Mouse (Mus musculus) gastrocnemius, adult 8-10 months (tissue): ENCODE measurements at regions not wholly inside any gene's neighbourhood (a gene's known extent, or its start where the extent isn't known, plus 50 kb on each side); places are given as distances from the start of the nearest gene placed in this dataset.
A peak's percentile ranks its signal among the peaks of the same experiment; 100 is the strongest.
"Not testable (repeated sequence)": the region's sequence is repeated elsewhere in the genome, so short reads cannot be mapped to it uniquely, and the experiment has no call there.

Experiments used
- DNase-seq, 2 experiments: peaks; one replicate each; pipeline ENCODE4 v3.0.0; 2022; ENCODE audit warnings: low spot score in 2 of 2

- DNase-seq, result no peak
These were observed 133.0 kb upstream of the Plcb4 start for GRCm38 (mm10) chr2:135525779-135526178.

GRCm38 (mm10) chr2:135529619-135530018 lies 129.2 kb upstream of the Plcb4 start:
- no peak for DNase-seq

GRCm38 (mm10) chr2:135536303-135536871 lies 122.4 kb upstream of the Plcb4 start:
- no peak for DNase-seq

GRCm38 (mm10) chr2:135538022-135538421 lies 120.8 kb upstream of the Plcb4 start:
- DNase-seq, result no peak

DNA sequence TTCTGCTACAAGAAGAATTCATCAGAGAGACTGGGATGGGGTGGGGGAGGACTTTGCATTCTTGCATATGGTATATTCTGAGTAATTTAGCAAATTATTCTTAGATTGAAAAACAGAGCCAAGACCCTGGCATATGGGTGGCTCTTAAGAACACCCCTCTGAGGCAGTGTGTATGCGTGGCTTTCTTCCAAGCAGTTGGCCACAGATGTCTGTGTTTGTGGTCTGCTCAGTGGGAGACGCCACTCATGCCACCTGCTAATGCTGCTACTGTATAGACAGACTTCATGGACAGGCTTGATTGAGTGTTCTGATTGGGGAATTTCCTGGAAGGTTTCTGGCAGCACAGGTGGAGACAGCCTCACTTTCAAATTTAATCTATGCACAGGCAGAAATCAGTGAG lies 117.8 kb upstream of the Plcb4 start:
- no peak for DNase-seq

DNA sequence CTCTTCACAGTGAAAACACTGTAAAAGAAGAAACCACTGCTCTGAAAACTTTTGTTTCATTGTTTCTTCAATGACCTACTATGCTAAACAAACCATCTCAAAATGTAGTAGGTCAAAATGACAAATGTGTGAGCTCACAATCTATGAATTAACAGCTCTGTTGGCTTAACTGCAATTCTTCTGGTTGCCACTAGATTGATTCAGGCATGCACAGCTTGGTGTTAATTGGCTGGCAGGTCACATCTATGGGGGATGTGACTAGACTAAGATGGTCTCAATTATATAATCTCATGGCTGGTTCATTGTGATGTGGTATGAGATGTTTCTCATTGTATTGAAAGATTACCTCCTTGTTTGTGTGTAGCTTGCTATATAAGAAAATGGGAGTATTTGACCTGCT lies 116.9 kb upstream of the Plcb4 start:
- DNase-seq, result no peak

- DNase-seq, result no peak
These were observed 113.9 kb upstream of the Plcb4 start for GRCm38 (mm10) chr2:135544882-135545281.

DNA sequence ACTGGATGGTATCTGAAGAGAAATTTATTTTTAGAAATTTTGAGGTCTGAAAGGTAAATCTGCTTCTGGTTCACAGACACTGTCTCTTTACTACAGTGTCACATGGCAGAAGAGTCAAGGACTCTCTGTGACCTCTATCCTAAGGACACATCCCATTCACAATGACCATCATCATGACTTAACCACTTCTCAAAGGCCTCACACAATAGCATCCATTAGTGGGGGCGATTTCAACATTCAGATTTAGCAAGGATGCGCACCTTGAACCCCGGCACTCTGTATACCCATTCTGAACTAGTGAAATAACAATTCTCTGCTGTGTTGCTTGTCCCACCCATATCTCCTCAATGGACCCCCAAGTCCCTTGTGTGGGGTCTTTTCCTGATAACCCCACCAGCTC lies 110.8 kb upstream of the Plcb4 start:
- DNase-seq, result no peak

DNA sequence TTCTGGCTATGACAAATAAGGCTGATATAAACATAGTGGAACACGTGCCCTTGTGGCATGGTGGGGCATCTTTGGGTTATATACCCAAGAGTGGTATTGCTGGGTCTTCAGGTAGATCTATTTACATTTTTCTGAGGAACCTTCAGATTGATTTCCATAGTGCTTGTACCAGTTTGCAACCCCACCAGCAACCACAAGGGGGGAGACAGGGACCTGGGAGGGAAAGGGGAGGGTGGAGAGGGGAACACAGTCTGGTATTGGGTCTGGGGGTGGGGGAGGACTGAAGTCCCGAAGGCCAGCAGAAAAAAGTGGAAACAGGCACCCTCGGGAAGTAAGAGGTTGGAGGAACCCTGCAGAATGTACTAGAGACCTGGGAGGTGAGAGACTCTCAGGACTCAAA lies 105.8 kb upstream of the Plcb4 start:
- DNase-seq, result no peak

DNA sequence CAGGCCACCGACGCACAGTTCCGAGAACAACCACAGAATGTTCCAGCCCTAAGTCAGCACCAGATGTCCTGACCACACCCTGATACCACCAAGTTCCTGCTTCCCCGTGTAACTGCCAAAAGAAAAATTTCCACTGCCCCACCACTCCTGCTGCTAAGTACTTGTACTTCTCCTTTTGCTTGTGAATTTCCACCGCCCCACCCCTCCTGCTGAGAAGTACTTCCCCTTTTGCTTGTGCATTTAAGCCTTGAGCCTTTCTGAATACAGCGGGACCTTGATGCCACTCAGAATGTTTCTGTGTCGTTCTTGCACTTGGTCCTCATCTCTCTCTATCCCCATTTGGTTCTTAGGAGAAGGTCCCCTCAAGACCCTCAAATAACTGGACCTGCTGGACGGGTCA lies 100.8 kb upstream of the Plcb4 start:
- DNase-seq, result not testable (repeated sequence)

- DNase-seq, result peak in 1 of 2 experiments; percentile 20
These were observed 99.5 kb upstream of the Plcb4 start for GRCm38 (mm10) chr2:135559328-135559727.

- no peak for DNase-seq
These were observed 98.7 kb upstream of the Plcb4 start for GRCm38 (mm10) chr2:135559933-135560710.

DNA sequence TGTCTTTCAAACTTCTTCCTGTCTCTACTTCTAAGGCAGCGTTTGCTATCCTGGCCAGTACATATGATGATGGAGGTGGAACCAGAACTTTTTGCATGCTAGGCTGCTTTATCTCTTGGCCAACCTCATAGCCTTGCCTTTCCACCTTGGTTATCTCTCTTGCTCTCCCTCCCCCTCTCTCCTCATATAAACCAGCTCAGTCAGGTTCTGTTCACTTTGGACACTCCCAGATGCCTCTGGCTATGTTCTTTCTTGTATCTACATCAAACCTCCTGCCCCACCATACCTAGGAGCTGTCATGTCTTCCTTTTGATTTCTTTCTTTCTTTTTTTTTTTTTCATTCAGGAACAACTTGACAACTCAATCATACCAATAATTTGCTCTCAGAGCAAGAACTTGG lies 98.0 kb upstream of the Plcb4 start:
- no peak for DNase-seq

- DNase-seq, result peak in 1 of 2 experiments; percentile 26
These were observed 97.1 kb upstream of the Plcb4 start for GRCm38 (mm10) chr2:135561716-135562115.

- DNase-seq, result peak; percentile 45 to 62
These were observed 96.5 kb upstream of the Plcb4 start for GRCm38 (mm10) chr2:135562140-135562890.

DNA sequence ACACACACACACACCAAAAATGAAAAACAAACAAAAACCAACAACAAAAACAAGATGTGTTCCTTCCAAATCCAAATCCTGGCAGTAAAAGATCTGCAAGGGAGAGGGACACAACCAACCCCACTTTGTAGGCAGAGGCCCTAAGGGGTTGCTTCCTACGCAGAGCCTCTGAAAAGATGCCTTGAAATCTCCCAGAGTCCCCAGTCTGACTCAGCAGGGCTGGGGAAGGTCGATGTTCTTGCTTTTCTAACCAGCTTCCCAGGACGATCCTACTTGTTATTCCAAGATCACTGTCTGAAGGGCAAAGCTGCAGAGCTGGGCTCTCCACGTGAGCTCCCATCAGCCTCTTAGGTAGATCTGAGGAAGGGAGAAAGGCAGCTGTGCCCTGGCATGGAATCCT lies 94.6 kb upstream of the Plcb4 start:
- DNase-seq, result no peak

- DNase-seq, result no peak
These were observed 90.5 kb upstream of the Plcb4 start for GRCm38 (mm10) chr2:135568350-135568749.

- DNase-seq, result no peak
These were observed 87.2 kb upstream of the Plcb4 start for GRCm38 (mm10) chr2:135571599-135571998.

- DNase-seq, result no peak
These were observed 81.6 kb upstream of the Plcb4 start for GRCm38 (mm10) chr2:135577228-135577627.

- no peak for DNase-seq
These were observed 80.7 kb upstream of the Plcb4 start for GRCm38 (mm10) chr2:135578135-135578534.

GRCm38 (mm10) chr2:135579514-135579913 lies 79.3 kb upstream of the Plcb4 start:
- DNase-seq, result no peak

DNA sequence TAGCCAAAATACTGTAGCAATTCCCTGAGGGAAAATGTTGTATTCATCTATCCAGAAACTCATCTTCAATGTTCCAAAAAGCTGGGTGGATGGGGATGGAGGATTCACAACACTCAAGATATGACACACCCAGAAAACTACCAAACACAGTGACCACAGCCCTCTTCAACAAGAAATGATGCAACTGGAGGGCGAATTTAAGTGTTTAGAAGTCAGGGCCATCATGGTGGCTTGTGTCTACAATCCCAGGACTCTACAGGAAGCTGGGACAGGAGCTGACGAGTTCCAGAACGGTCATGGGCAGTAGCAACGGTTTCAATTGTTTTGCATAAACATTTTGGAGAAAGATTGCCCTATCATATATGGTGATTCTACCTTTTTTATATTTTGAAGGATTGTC lies 78.8 kb upstream of the Plcb4 start:
- DNase-seq, result no peak

- DNase-seq, result no peak
These were observed 76.5 kb upstream of the Plcb4 start for GRCm38 (mm10) chr2:135582341-135582740.
